Mouse (Mus musculus) midbrain, embryonic 11.5 days (tissue): ENCODE data around the gene Gls. TPM values are rescaled to one million over a fixed set of nuclear protein-coding genes. Genes with fewer than 3 reads are reported as not detected.

Source experiments
- ATAC-seq: fragments of 200-750 bp; cut with Nextera tagmentation; 2 replicates; pipeline ENCODE4 v1.8.0; 2017; ENCODE audit warnings: moderate TSS enrichment, moderate library complexity; ENCODE audit not compliant: low FRiP score
- DNase-seq: peaks from one replicate; pipeline ENCODE4 v3.0.0; 2015; ENCODE audit warnings: low spot score; ENCODE audit errors: missing footprints
- H3K27ac ChIP-seq: fragments of 300-500 bp; sonication (generic); 2 replicates; pipeline ENCODE4 v1.5.1; 2014; ENCODE audit warnings: low read depth, low read length
- H3K27me3 ChIP-seq: fragments of 300-500 bp; sonication (generic); 2 replicates; pipeline ENCODE4 v1.6.1; 2014; ENCODE audit warnings: mild to moderate bottlenecking, low read length, moderate library complexity, mixed read lengths; ENCODE audit not compliant: control insufficient read depth, insufficient read depth
- H3K36me3 ChIP-seq: fragments of 300-500 bp; sonication (generic); 2 replicates; pipeline ENCODE4 v1.6.1; 2014; ENCODE audit warnings: mild to moderate bottlenecking, low read length, moderate library complexity, mixed read lengths; ENCODE audit not compliant: control insufficient read depth, insufficient read depth
- H3K4me1 ChIP-seq: fragments of 300-500 bp; sonication (generic); 2 replicates; pipeline ENCODE4 v1.6.1; 2014; ENCODE audit warnings: low read length; ENCODE audit not compliant: control insufficient read depth, insufficient read depth
- H3K4me2 ChIP-seq: fragments of 300-500 bp; sonication (generic); 2 replicates; pipeline ENCODE4 v1.6.1; 2014; ENCODE audit warnings: mild to moderate bottlenecking, moderate library complexity
- H3K4me3 ChIP-seq: fragments of 300-500 bp; sonication (generic); 2 replicates; pipeline ENCODE4 v1.5.1; 2014; ENCODE audit warnings: low read depth, low read length
- H3K9ac ChIP-seq: fragments of 300-500 bp; sonication (generic); 2 replicates; pipeline ENCODE4 v1.6.1; 2014; ENCODE audit warnings: low read length
- H3K9me3 ChIP-seq: fragments of 300-500 bp; sonication (generic); 2 replicates; pipeline ENCODE4 v1.6.1; 2016; ENCODE audit warnings: low read length; ENCODE audit not compliant: control insufficient read depth
- WGBS: fragments of 180-500 bp; shearing (Covaris S2); extraction: QIAGEN DNeasy Blood & Tissue Kit; methylation state at CpG from one replicate; pipeline ENCODE4 v1.1.7; 2014; 5-methylcytosine and 5-hydroxymethylcytosine counted together
- polyA plus RNA-seq: library from polyadenylated mRNA; unstranded; fragments of >200 nt; fragmentation: Nextera tagmentation; extraction: Ambion mirVana; gene quantifications from 2 replicates; pipeline ENCODE4 v1.2.1, GENCODE M21; 2014

Gene Gls
- polyA plus RNA-seq: 28.8 and 31.1 TPM in 2 replicates

DNA sequence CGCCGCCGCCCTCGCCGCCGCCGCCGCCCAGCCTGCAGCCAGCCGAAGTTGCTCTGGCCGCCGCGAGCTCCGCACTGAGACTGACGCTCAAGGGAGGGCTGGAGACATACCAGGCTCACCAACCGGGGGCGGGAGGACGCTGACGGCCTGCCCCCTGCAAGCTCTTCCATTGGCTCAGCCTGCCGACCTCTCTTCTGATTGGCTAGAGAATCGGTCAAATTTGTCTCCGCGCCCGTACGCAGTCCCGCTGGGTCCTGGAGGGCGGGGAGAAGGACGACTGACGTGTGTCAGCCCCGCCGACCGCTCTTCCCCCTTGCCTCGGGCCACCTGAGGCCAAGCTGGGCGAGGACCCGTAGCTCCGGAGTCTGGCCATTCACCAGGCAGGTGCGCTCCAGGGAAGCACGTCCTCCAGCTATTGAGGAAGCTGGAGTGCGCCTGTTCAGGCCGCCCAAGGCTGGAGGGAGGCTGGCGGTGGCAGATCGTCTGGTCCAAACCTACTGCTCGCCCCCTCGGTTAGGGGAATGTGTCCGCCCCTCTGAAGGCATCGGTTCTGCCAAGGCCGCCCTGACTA lies at the start of gene Gls:
TSS of gene Gls (minus strand) at position 90 of the 571 bp plus-strand sequence.
- WGBS: under 1% methylated on average over 32 of the region's 46 CpGs
- H3K27ac ChIP-seq: peak within 1 kb of the TSS; percentile 87
- no peaks in the 10 kb centered on the region for H3K9me3 ChIP-seq
- peak within 1 kb of the TSS; percentile 91 for H3K4me3 ChIP-seq
- ATAC-seq (peak; percentile 99), DNase-seq (peak; percentile 97)
- H3K9ac ChIP-seq: peak within 1 kb of the TSS; percentile 92
- 0 out of 2 replicates have a peak, but pooled peaks cover 5% of the 10 kb centered on the region for H3K4me1 ChIP-seq
- no peaks in the 10 kb centered on the region for H3K36me3 ChIP-seq
- no peaks in the 10 kb centered on the region; the same call in 1 of the 2 replicates for H3K27me3 ChIP-seq
- H3K4me2 ChIP-seq: peak within 1 kb of the TSS; percentile 60

DNA sequence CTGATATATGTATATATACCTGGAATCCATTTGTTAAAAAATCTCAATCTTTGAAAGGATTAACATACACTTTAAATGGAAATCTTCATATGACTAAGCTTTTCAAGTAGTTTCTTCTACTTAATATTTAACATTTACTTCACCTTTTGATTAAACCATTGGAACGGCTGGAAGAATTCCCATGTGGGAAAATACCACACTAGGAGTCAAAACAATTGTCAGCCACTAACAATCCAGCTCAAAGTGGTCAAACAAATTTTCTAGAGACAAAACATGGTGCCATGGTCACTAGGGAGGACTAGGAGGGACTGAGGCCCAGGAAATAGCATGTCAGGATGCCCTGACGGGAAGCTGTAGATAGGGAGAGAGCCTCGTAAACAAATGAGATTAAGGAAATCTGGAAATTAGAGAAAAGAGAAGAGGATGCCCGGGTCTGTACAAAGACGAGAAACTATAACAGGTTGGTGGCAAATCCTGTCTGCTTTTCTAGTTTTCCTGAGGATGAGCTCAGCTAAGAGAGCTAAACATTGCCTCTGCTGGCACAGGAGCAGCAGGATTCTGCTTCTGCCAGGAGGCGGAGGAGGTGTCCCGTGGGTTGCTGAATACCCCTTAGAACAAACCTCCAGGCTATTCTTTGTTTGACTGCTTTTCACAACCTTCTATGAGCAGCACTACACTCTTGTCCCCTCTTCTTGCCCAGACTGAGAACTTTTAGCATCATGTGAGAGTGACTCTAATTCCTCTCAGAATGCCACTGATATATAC lies 47.0 kb upstream of the Gls start:
- Histone ChIP-seq H3K27me3 (no peaks in the 10 kb centered on the region), H3K9ac (no peak overlapping the region), H3K4me1 (no peaks in the 10 kb centered on the region), H3K4me2 (no peak overlapping the region), H3K9me3 (no peaks in the 10 kb centered on the region), H3K36me3 (no peaks in the 10 kb centered on the region), H3K27ac (no peak overlapping the region), H3K4me3 (no peak overlapping the region)
- 60% methylated on average over 7 of the region's 7 CpGs for WGBS
- ATAC-seq (no peak), DNase-seq (no peak)

DNA sequence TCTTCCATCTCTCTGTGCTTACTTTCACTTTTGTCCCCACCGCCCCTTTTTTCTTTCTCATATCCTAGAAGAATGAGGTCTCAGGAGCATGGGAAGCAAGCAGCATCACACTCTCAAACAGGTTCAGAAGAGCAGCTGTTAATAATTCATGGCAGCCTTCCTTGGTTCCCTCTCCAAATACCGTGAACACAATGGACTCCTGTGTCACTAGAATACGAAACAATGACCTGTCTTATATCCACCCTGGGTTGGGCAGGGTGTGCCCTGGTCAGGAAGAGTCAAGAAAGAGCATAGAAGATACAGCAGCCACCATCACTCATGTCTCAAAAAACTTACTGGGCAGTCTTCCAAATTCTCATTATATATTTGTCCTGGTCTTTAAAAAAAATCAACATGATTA lies 46.3 kb upstream of the Gls start:
- no peak overlapping the region for H3K4me2 ChIP-seq
- H3K4me3 ChIP-seq: no peak overlapping the region
- no peaks in the 10 kb centered on the region for H3K36me3 ChIP-seq
- H3K27me3 ChIP-seq: no peaks in the 10 kb centered on the region
- 74% methylated on average over 3 of the region's 3 CpGs for WGBS
- DNase-seq (no peak), ATAC-seq (no peak)
- no peak overlapping the region for H3K27ac ChIP-seq
- no peaks in the 10 kb centered on the region for H3K9me3 ChIP-seq
- H3K4me1 ChIP-seq: no peaks in the 10 kb centered on the region
- no peak overlapping the region for H3K9ac ChIP-seq

DNA sequence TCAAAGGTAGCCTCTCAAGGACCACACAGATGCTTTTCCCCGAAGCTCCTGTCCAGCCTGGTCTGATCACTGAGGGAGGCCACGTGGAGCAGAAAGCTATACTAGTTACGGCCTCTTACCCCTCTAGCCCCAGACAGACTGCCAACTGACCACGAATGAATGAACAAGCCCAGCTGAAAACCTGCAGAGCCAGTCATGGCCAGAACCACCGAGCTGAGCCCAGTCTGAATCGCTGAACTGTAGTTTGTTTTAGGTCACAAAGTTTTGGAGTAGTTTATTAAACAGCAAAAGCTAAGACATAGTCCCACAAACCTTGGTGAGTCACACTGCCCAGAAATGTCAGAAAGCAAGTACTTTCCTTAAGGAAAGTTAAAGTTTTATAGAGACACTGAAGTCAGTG lies 45.0 kb upstream of the Gls start:
- no peak overlapping the region for H3K9ac ChIP-seq
- H3K36me3 ChIP-seq: no peaks in the 10 kb centered on the region
- no peaks in the 10 kb centered on the region for H3K4me1 ChIP-seq
- H3K4me2 ChIP-seq: no peak overlapping the region
- H3K27ac ChIP-seq: no peak overlapping the region
- no peaks in the 10 kb centered on the region for H3K27me3 ChIP-seq
- H3K9me3 ChIP-seq: no peaks in the 10 kb centered on the region
- 84% methylated on average over 6 of the region's 6 CpGs for WGBS
- DNase-seq: no peak
- no peak overlapping the region for H3K4me3 ChIP-seq
- ATAC-seq: no peak

DNA sequence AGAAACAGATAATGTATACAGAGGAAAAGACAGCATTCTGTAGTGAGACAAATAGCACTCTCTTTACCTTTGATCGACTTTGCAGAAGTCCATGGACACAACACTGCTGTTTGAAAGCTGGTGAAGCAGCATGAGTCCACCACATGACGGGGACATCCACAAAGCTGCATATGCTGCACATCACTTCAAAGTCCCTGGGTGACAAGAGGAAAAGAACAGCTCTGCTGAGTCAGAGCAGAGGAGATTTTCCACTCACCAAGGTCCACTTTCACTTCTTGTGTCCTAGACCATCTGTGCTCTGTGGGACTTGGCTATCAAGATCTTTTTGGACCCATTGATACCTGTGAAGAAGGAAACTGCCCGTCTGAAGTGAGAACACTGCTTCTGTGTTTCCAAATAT lies 41.2 kb upstream of the Gls start:
- ATAC-seq: no peak
- no peaks in the 10 kb centered on the region for H3K4me1 ChIP-seq
- no peaks in the 10 kb centered on the region for H3K27me3 ChIP-seq
- no peaks in the 10 kb centered on the region for H3K9me3 ChIP-seq
- H3K4me3 ChIP-seq: no peak overlapping the region
- H3K4me2 ChIP-seq: no peak overlapping the region
- 85% methylated on average over 3 of the region's 3 CpGs for WGBS
- no peaks in the 10 kb centered on the region for H3K36me3 ChIP-seq
- no peak overlapping the region for H3K27ac ChIP-seq
- no peak for DNase-seq
- H3K9ac ChIP-seq: no peak overlapping the region

DNA sequence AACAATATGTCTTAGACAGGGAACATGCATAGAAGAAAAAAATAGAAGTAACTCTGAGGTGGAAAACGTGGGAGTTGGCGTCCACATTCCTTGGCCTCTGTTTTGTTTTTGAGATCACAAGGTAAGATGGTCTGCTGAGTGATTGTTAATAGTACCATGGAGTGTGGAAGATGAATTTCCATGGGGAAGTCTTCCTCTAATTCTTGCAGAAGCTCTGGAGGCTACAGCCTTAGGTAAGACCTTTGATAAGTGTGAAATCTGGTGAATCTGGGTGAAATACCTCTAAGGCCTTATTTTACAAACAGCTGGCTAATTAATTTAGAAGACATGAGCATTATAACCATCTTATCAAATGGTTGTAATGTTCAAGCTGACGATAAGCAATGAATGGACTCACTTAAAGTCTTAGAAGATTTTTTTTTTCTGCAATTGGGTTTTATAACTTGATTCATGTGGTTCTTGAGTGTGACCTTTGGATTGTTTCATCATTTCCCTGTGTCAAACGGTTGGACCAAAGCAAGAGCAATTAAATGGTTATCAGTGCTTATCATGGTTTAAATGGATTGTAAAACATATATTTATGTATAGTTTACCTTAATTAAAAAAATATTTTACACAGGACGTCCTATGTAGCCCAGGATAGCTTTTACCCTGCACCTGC lies 39.1 kb upstream of the Gls start:
- Histone ChIP-seq H3K27me3 (no peaks in the 10 kb centered on the region), H3K4me2 (no peak overlapping the region), H3K9ac (no peak overlapping the region), H3K4me3 (no peak overlapping the region), H3K9me3 (no peaks in the 10 kb centered on the region), H3K36me3 (no peaks in the 10 kb centered on the region), H3K27ac (no peak overlapping the region), H3K4me1 (no peaks in the 10 kb centered on the region)
- DNase-seq: no peak
- no peak for ATAC-seq
- 76% methylated on average over 5 of the region's 5 CpGs for WGBS

DNA sequence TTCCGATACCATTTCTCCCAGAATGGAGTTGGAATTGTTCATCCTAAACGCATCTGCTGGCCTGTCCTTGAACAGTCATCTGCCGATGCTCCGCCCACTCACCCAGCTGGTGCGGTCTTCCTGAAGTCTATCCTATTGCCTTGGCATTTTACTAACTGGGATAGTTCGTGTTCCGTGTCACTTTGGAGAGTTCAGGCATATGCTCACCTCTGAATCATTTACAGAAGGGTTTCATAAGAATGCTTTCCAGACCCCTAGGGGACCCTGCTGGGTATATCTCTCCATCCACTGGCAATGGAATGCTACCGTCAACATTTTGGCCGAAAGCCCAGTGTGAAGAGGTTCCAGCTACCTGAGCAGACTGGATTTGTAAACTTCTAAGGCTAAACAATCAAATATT lies 37.3 kb upstream of the Gls start:
- no peak overlapping the region for H3K4me3 ChIP-seq
- H3K36me3 ChIP-seq: no peaks in the 10 kb centered on the region
- H3K27ac ChIP-seq: no peak overlapping the region
- no peak for ATAC-seq
- no peak for DNase-seq
- H3K4me2 ChIP-seq: no peak overlapping the region
- no peaks in the 10 kb centered on the region for H3K9me3 ChIP-seq
- H3K9ac ChIP-seq: no peak overlapping the region
- 84% methylated on average over 9 of the region's 9 CpGs for WGBS
- H3K27me3 ChIP-seq: no peaks in the 10 kb centered on the region
- H3K4me1 ChIP-seq: no peaks in the 10 kb centered on the region

DNA sequence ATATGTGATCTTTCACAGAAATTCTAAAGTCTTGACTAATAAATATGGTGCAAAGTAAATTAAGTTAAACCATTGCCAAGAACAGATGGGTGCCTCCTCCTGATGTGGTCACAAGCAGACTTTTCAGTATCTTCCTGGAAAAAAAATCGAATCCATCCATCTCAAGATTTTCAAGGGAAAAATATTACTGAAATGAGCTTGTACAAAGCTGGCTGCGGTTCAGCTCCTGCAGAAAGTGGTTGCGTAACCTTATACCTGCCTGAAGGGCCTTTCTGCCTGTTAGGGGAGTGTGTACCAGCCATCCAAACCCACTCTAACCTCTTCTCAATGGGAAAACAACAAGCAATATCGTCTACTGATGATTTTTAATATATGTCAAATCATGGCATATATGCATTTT lies 36.6 kb upstream of the Gls start:
- ATAC-seq: no peak
- H3K4me3 ChIP-seq: no peak overlapping the region
- WGBS: 90% methylated on average over 4 of the region's 4 CpGs

DNA sequence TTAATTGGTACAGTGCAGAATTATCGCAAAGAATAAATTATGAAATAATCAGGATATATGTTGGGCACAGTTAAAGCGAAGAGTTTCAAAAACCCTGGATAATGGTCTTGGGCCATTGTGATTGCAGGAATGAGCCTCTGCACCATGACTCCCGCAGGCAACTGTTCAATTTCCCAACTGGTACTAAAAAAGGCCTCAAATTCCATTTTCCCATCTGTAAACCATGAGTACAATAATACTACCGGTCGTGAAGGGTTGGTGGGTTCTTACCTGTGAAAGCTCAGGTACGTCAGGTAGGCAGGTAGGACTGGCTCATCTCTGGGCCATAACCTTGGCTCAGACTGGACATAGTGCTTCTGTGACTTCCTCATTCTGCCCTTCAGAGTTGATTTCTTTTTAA lies 35.0 kb upstream of the Gls start:
- ATAC-seq: no peak
- 93% methylated on average over 6 of the region's 6 CpGs for WGBS
- no peak overlapping the region for H3K27ac ChIP-seq

More for the DNA sequence above, 36.6 kb upstream of the Gls start:
- Histone ChIP-seq H3K36me3 (no peaks in the 10 kb centered on the region), H3K27me3 (no peaks in the 10 kb centered on the region), H3K4me1 (no peaks in the 10 kb centered on the region), H3K4me2 (no peak overlapping the region), H3K27ac (no peak overlapping the region), H3K9ac (no peak overlapping the region), H3K9me3 (no peaks in the 10 kb centered on the region)
- DNase-seq: no peak

More for the DNA sequence above, 35.0 kb upstream of the Gls start:
- Histone ChIP-seq H3K36me3 (no peaks in the 10 kb centered on the region), H3K27me3 (no peaks in the 10 kb centered on the region), H3K9me3 (no peaks in the 10 kb centered on the region), H3K4me3 (no peak overlapping the region), H3K4me2 (no peak overlapping the region), H3K4me1 (no peaks in the 10 kb centered on the region), H3K9ac (no peak overlapping the region)
- DNase-seq: no peak
